Mouse (Mus musculus): ENCODE data around the gene Olfr1231. TPM values are rescaled to one million over a fixed set of nuclear protein-coding genes. Genes with fewer than 3 reads are reported as not detected.

Gene Olfr1231
- polyA plus RNA-seq (2017; shearing (Covaris generic)): not detected

DNA sequence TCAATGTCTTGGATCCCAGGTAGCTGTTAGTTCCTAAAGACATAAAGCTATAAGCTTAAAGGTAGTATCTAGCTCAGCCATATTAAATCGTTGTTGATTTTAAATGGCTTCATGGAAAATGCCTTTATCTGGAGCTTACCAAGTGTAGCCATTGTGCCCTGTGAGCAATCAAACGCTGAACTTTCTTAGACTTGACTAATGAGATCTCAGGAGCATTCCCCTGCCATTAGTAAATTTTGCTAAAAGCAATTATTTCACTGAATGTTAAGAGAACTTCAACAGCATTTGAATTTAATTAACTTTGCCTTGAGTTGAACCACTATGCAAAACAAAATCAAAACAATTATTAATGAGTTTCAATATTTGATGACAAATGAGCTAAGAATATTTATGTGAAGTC, at the start of gene Olfr1231:
TSS of gene Olfr1231 (minus strand) at position 101 of the 400 bp plus-strand sequence.

DNA sequence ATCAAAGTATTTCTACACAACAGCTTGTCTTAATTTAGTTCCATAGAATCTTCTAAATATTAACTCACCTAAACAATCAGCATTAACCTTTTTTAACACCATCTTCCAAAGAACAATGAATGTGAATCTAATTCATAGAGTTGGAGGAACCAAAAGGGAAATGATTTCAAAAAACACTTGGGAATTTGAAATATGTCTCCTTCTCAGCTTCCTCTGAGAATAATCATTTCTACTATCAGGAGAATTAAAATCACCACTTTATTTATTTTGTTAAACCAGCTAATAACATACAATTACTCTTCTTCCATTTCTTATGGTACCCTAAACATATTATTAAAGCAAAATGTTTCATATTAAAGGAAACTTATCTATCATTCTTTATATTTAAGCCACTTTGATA, 35.4 kb upstream of the Olfr1231 start, which contains the start of gene Olfr1233:
TSS of gene Olfr1233 (minus strand) at position 101 of the 400 bp plus-strand sequence.

DNA sequence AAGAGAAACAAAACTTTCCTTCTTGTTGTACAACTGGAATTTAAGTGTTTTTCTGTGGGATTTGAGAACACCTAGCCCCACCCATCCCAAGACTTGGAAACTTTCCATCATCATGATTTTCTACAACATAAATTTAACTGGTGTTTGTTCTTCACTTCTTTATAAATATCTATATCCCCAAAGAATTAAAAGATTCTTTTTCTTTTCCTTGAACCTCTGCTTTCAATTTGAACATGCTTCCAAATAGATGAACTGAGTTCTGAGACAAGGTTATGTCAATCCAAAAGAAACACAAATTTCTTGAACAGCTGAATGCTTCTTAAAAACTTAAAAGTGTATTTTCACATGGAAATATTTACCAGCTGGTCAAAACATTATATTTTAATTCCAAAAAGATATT, 22.7 kb upstream of the Olfr1231 start, which contains the start of gene Olfr1232:
TSS of gene Olfr1232 (minus strand) at position 101 of the 400 bp plus-strand sequence.

DNA sequence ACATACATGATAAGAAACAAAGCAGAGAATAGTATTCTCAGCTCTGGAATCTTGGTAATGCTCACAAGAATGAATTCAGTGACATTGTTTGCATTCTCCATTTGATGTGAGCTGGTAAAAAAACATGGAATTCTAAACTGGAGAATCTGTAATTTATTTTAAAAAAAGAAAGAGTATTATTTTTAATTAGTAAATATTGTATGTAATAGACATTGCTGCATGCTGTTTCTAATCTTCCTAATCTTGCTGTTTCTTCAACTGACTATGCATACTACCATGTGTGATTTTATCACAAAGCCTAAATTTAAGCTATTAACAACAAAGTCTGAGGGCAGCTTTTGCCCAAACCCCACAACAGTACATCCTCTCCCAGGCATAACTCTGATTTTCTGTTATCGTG, 9.7 kb downstream of the Olfr1231 start, which contains the start of gene Olfr1230:
TSS of gene Olfr1230 (minus strand) at position 101 of the 400 bp plus-strand sequence.

DNA sequence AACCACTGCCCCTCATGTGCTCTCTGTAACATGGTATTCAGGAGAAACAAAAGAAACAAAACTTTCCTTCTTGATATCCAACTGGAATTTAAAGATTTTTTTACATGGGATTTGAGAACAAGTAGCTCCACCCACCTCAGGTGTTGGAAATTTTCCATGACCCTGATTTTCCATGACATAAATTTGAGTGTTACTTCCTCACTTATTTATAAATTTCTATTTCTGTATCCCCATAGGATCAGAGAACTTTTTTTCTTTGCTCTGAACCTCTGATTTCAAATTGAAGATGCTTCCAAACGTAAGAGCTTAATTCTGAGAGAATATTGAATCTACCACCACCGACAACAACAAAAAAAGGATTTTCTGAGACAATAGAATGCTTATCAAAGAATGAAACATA, 19.0 kb downstream of the Olfr1231 start, which contains the start of gene Olfr1229:
TSS of gene Olfr1229 (minus strand) at position 101 of the 400 bp plus-strand sequence.

DNA sequence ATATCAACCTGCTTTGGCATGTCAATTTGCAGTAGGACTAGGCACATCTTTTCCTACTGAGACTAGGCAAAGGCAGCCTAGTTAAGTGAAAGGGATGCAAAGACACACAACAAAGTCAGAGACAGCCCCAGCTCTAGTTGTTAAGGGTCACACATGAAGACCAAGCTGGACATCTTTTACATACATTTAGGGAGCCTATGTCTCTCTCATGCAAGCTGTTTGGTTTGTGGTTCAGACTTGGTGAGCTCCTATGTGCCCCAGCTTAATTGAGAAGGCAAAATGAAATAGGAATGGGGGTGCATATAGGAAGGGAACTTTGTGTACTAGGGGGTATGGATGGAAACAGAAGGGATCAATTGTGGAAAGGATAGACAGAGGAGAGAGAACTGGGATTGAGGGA, 52.9 kb downstream of the Olfr1231 start, which contains the start of gene Olfr1228:
TSS of gene Olfr1228 (minus strand) at position 101 of the 400 bp plus-strand sequence.

Other genes with a start within 250 kb of the Olfr1231 start
- gene Olfr1218, start 245.9 kb downstream of the Olfr1231 start, polyA plus RNA-seq (2017; shearing (Covaris generic)): not detected
- not detected for gene Olfr1219, start 223.6 kb downstream of the Olfr1231 start, polyA plus RNA-seq (2017; shearing (Covaris generic))
- not detected for gene Olfr1220, start 200.2 kb downstream of the Olfr1231 start, polyA plus RNA-seq (2017; shearing (Covaris generic))
- gene Olfr1221, start 189.8 kb downstream of the Olfr1231 start, polyA plus RNA-seq (2017; shearing (Covaris generic)): not detected
- not detected for gene Olfr1222, start 174.0 kb downstream of the Olfr1231 start, polyA plus RNA-seq (2017; shearing (Covaris generic))
- gene Olfr1223, start 155.5 kb downstream of the Olfr1231 start, polyA plus RNA-seq (2017; shearing (Covaris generic)): not detected
- gene Olfr1224-ps1, start 143.0 kb downstream of the Olfr1231 start, polyA plus RNA-seq (2017; shearing (Covaris generic)): not detected
- not detected for gene Olfr1225, start 132.4 kb downstream of the Olfr1231 start, polyA plus RNA-seq (2017; shearing (Covaris generic))
- gene Olfr1226, start 107.0 kb downstream of the Olfr1231 start, polyA plus RNA-seq (2017; shearing (Covaris generic)): not detected
- not detected for gene Olfr1228, start 53.0 kb downstream of the Olfr1231 start, polyA plus RNA-seq (2017; shearing (Covaris generic))
- gene Olfr1229, start 19.1 kb downstream of the Olfr1231 start, polyA plus RNA-seq (2017; shearing (Covaris generic)): not detected
- gene Olfr1230, start 9.8 kb downstream of the Olfr1231 start, polyA plus RNA-seq (2017; shearing (Covaris generic)): not detected
- not detected for gene Olfr1232, start 22.6 kb upstream of the Olfr1231 start, polyA plus RNA-seq (2017; shearing (Covaris generic))
- not detected for gene Olfr1233, start 35.3 kb upstream of the Olfr1231 start, polyA plus RNA-seq (2017; shearing (Covaris generic))
- not detected for gene Olfr1234, start 57.8 kb upstream of the Olfr1231 start, polyA plus RNA-seq (2017; shearing (Covaris generic))
- gene Olfr1238, start 102.6 kb upstream of the Olfr1231 start, polyA plus RNA-seq (2017; shearing (Covaris generic)): not detected
- gene Olfr1239, start 113.3 kb upstream of the Olfr1231 start, polyA plus RNA-seq (2017; shearing (Covaris generic)): not detected
- not detected for gene Olfr1240, start 135.9 kb upstream of the Olfr1231 start, polyA plus RNA-seq (2017; shearing (Covaris generic))
- not detected for gene Olfr1241, start 180.1 kb upstream of the Olfr1231 start, polyA plus RNA-seq (2017; shearing (Covaris generic))
- gene Olfr1242, start 191.3 kb upstream of the Olfr1231 start, polyA plus RNA-seq (2017; shearing (Covaris generic)): not detected
- gene Olfr1243, start 224.4 kb upstream of the Olfr1231 start, polyA plus RNA-seq (2017; shearing (Covaris generic)): not detected